Mouse (Mus musculus): ENCODE measurements around the gene Scrn1.

DNA sequence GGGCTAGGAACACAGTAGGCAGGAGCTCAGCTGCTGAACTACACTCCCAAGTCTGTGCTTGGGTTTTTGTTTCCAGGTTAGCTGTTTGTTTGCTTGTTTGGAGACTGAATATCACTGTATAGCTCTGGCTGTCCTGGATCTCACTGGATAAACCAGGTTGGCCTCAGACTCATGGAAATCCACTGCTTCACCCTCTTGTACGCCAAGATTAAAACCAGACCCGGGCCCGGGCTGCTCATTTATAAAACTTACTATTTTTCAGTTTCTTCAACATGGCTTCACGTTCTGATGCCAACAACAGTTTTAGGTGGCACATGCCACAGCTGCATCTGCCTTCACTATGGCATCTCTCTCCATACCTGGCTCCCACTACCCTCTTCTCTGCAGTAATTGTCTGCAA lies 2.7 kb downstream of the Scrn1 start:
- TF ChIP-seq POLR2A (IDR thresholded peaks at IDR 0.05; ENCODE audit: insufficient read length, low read depth) (no peak), TCF12 (IDR thresholded peaks at IDR 0.05; ENCODE audit: insufficient read depth, poor library complexity, severe bottlenecking) (no peak), MYOD1 (IDR thresholded peaks at IDR 0.05; ENCODE audit: control insufficient read depth in 1 of 3, insufficient read length in 2 of 3, low read depth in 2 of 3) (no peak), MYOG (IDR thresholded peaks at IDR 0.05; ENCODE audit: control insufficient read depth in 1 of 3, insufficient read depth in 1 of 3, insufficient read length in 2 of 3, low read depth in 2 of 3) (no peak), MAX (IDR thresholded peaks at IDR 0.05; ENCODE audit: low read depth) (no peak), POLR2AphosphoS2 (IDR thresholded peaks at IDR 0.05; ENCODE audit: insufficient read length, low read depth) (no peak)
